Mouse (Mus musculus): ENCODE measurements around the gene Npnt. TPM values are rescaled to one million over a fixed set of nuclear protein-coding genes. Genes with fewer than 3 reads are reported as not detected.

Npnt gene
- polyA plus RNA-seq (2016; fragmentation: Nextera tagmentation; extraction: Ambion mirVana), result 11.3 and 14.5 TPM in 2 replicates

DNA sequence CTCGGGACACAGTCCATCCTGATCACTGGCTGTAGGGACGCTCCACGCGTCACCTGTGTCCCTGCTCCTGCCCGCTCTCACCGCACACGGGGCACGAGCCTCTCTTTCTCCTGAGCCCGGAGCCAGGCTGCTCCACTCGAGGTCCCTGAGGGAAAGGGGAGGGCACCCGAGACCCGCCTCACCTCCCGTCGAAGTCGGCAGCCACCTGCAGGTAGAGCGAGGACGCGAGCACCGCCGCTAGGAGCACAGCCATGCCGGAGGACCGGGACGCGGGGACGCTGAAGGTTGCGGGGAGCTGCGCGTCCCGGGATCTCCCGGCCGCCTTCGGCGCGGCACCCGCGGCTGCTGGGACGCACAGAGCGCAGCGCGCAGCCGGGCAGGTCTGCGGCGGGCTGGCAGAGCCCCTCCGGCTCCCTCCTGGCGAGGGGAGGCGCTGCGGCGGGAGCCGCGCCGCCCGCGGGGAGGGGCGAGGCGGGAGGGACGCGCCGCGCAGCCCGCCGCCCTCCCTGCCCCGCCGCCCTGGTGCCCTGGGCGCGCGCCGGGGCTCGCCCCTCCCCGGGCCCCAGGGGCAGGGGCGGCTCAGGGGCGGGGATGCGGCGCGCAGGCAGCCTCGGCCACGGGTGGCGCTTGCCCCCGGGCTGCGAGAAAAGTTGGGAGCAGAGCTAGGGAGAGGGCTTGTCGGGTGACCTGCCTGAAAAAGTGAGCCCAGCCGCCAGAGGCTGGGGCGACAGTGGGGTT lies at the start of gene Npnt:
Gene Npnt, minus strand, starts transcription at position 501 of the 738 bp plus-strand sequence.
- H3K27me3 ChIP-seq (ENCODE audit: low read depth, poor library complexity, severe bottlenecking), result peaks cover 40% of the 10 kb centered on the region
- H3K27ac ChIP-seq, result peak within 1 kb of the TSS; percentile 78
- DNase-seq (ENCODE audit: low spot score), result peak; percentile 78
- H3K36me3 ChIP-seq, result no peaks in the 10 kb centered on the region
- under 1% methylated on average over 78 of the region's 82 CpGs for WGBS
- peak within 1 kb of the TSS; percentile 82 for H3K4me3 ChIP-seq
- peaks cover 33% of the 10 kb centered on the region for H3K4me1 ChIP-seq
- H3K9me3 ChIP-seq (replicated peaks), result no peaks in the 10 kb centered on the region

GRCm38 (mm10) chr3:132996299-132996698 lies 46.2 kb upstream of the Npnt start:
- 90% methylated on average over 9 of the region's 9 CpGs for WGBS
- Histone ChIP-seq H3K4me3 (no peak overlapping the region), H3K36me3 (peaks cover 30% of the 10 kb centered on the region), H3K27ac (no peak overlapping the region), H3K27me3 (ENCODE audit: low read depth, poor library complexity, severe bottlenecking) (no peaks in the 10 kb centered on the region), H3K4me1 (no peaks in the 10 kb centered on the region), H3K9me3 (replicated peaks) (no peaks in the 10 kb centered on the region)
- DNase-seq (ENCODE audit: low spot score), result no peak

DNA sequence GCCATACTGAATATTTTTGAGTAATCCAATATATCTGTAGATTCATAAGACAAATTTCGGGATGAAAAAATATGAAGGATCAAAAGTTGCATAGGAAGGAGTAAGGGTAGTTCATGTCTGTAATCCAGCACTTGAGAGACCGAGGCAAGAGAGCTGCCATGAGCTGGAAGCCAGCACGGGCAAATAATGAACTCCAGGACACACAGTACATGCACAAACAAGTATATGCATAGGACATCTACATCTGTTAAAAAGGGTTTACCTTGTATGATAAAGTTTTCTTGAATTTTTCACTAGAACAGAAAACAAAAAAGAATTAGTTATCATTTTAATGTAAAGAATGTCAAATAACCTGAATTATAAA lies 45.8 kb upstream of the Npnt start:
- Histone ChIP-seq H3K27me3 (ENCODE audit: low read depth, poor library complexity, severe bottlenecking) (no peaks in the 10 kb centered on the region), H3K4me3 (no peak overlapping the region), H3K27ac (no peak overlapping the region), H3K36me3 (peaks cover 30% of the 10 kb centered on the region), H3K4me1 (no peaks in the 10 kb centered on the region), H3K9me3 (replicated peaks) (no peaks in the 10 kb centered on the region)
- DNase-seq (ENCODE audit: low spot score), result no peak
- 94% methylated on average over 3 of the region's 3 CpGs for whole genome bisulfite sequencing

GRCm38 (mm10) chr3:132995172-132995903 lies 45.2 kb upstream of the Npnt start:
- no peaks in the 10 kb centered on the region for H3K9me3 ChIP-seq (replicated peaks)
- H3K4me1 ChIP-seq, result no peaks in the 10 kb centered on the region
- H3K27me3 ChIP-seq (ENCODE audit: low read depth, poor library complexity, severe bottlenecking), result no peaks in the 10 kb centered on the region
- 86% methylated on average over 7 of the region's 7 CpGs for WGBS
- H3K36me3 ChIP-seq, result peaks cover 30% of the 10 kb centered on the region
- no peak overlapping the region for H3K4me3 ChIP-seq
- no peak overlapping the region for H3K27ac ChIP-seq
- DNase-seq (ENCODE audit: low spot score), result no peak

DNA sequence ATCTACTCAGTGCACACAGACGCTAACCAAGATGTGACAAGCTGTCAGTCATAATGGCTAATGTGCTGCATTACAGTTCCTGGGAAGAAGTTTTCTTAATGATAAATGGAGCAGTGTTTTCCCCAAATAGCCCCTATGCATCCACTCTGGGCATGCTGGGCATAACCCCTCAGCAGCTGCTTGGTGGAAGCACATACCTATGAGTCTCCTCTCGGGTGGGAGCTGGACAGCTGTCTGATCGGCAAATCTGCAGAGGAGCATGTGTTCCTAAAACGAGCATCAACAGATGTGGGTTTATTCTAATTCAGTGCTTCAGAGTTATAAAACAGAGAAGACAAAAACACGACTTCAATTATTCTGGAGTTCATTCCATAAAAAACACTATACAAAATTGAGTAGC lies 36.1 kb upstream of the Npnt start:
- no peak overlapping the region for H3K4me3 ChIP-seq
- 93% methylated on average over 5 of the region's 5 CpGs for WGBS

DNA sequence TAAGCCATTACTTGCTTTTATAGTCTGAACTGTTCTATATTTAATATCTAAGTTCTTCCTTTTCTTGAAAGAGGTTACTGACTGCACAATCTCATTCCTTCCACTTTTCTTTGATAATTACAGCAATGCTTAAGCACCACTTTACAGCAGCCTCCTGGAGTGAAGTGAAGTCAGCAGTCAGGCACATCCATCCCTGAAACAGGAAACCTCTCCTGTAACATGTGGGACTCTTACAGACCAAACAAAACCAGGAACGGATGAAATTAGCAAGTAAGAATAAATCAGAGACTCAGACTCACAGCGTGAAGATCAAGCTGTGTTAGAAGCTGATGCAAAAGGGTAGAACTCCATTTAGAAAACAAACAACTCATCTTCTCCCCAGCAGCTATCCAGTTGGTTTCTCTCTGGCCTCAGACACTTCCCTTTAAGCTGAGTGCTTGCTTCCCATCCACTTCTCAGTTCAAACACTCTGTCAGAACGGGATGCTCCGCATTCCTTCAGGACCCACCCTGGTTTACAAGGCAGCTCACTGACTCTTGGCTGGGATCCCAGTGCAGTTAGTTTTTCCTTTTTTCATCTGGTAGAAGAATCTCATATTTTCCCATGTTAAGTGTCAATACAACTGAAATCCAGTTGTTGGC lies 33.9 kb upstream of the Npnt start:
- WGBS, result 54% methylated on average over 4 of the region's 4 CpGs
- no peak for DNase-seq (ENCODE audit: low spot score)
- no peak overlapping the region for H3K27ac ChIP-seq
- H3K9me3 ChIP-seq (replicated peaks), result no peaks in the 10 kb centered on the region
- H3K27me3 ChIP-seq (ENCODE audit: low read depth, poor library complexity, severe bottlenecking), result no peaks in the 10 kb centered on the region
- peaks cover 49% of the 10 kb centered on the region for H3K36me3 ChIP-seq
- no peaks in the 10 kb centered on the region for H3K4me1 ChIP-seq
- H3K4me3 ChIP-seq, result no peak overlapping the region

More for the DNA sequence above, 36.1 kb upstream of the Npnt start:
- DNase-seq (ENCODE audit: low spot score), result no peak
- Histone ChIP-seq H3K4me1 (no peaks in the 10 kb centered on the region), H3K9me3 (replicated peaks) (no peaks in the 10 kb centered on the region), H3K36me3 (peaks cover 31% of the 10 kb centered on the region), H3K27ac (no peak overlapping the region), H3K27me3 (ENCODE audit: low read depth, poor library complexity, severe bottlenecking) (no peaks in the 10 kb centered on the region)

- DNase-seq (ENCODE audit: low spot score), result no peak
- 97% methylated on average over 2 of the region's 2 CpGs for WGBS
- H3K36me3 ChIP-seq, result peaks cover 40% of the 10 kb centered on the region
- no peak overlapping the region for H3K4me3 ChIP-seq
- no peaks in the 10 kb centered on the region for H3K4me1 ChIP-seq
- no peaks in the 10 kb centered on the region for H3K9me3 ChIP-seq (replicated peaks)
- H3K27me3 ChIP-seq (ENCODE audit: low read depth, poor library complexity, severe bottlenecking), result no peaks in the 10 kb centered on the region
- H3K27ac ChIP-seq, result no peak overlapping the region
Measured at GRCm38 (mm10) chr3:132981968-132982367, 31.9 kb upstream of the Npnt start.

DNA sequence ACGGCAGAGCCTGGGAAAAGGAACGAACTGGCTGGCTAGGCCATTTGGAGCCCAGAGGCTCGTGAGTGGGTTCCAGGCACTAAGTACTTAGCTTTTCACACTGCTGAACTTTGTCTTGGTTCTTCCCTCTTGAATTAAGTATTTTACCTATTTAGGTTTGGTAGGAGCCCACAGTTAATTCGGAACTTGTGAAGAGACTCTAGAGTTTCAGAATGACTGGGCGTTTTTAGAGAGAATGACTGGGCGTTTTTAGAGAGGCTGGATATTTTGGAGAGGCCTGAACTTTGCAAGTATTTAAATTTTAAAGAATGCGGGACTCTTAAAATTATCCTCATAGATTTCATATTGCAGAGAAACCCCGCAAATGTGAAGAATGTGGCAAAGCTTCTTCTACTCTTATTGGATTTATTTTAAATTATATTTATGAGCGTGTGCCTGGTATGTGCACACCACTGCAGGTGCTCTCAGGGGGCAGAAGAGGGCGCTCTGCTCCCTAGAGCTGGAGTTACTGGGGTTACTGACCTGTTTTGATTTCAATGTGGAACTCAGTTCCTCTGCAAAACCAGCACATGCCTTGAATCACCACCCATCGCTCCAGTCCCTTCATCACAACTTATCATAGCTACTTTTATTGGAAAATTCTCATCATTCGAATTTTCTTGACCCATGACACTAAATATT lies 29.8 kb upstream of the Npnt start:
- Histone ChIP-seq H3K27me3 (ENCODE audit: low read depth, poor library complexity, severe bottlenecking) (no peaks in the 10 kb centered on the region), H3K4me1 (no peaks in the 10 kb centered on the region), H3K9me3 (replicated peaks) (no peaks in the 10 kb centered on the region), H3K27ac (no peak overlapping the region), H3K4me3 (no peak overlapping the region), H3K36me3 (peaks cover 28% of the 10 kb centered on the region)
- 91% methylated on average over 12 of the region's 12 CpGs for WGBS
- no peak for DNase-seq (ENCODE audit: low spot score)

DNA sequence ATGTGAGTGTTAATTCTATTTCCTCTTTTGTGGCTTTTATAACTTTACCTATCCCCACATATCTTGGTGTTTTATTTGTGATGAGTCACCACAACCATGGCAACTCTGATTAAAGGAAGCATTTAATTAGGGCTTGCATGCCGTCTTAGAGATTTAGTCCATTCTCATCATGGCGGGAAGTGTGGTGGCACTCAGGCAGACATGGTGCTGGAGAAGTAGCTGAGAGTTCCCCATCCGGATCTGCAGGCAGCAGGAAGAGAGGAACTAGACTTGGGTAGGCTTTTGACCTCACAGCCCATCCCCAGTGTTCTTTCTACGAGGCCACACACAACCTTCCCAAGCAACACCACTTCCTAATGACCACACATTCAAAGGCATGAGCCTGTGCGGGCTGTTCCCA lies 16.2 kb upstream of the Npnt start:
- no peaks in the 10 kb centered on the region for H3K4me1 ChIP-seq
- H3K27ac ChIP-seq, result no peak overlapping the region
- H3K4me3 ChIP-seq, result no peak overlapping the region
- H3K36me3 ChIP-seq, result no peaks in the 10 kb centered on the region
- no peaks in the 10 kb centered on the region for H3K9me3 ChIP-seq (replicated peaks)
- no peaks in the 10 kb centered on the region for H3K27me3 ChIP-seq (ENCODE audit: low read depth, poor library complexity, severe bottlenecking)
- DNase-seq (ENCODE audit: low spot score), result no peak
- WGBS, result 76% methylated on average over 5 of the region's 5 CpGs

- Histone ChIP-seq H3K4me3 (no peak overlapping the region), H3K36me3 (no peaks in the 10 kb centered on the region), H3K9me3 (replicated peaks) (no peaks in the 10 kb centered on the region), H3K4me1 (no peaks in the 10 kb centered on the region), H3K27ac (no peak overlapping the region), H3K27me3 (ENCODE audit: low read depth, poor library complexity, severe bottlenecking) (no peaks in the 10 kb centered on the region)
- WGBS, result 78% methylated on average over 9 of the region's 9 CpGs
- DNase-seq (ENCODE audit: low spot score), result no peak
Measured at GRCm38 (mm10) chr3:132964715-132965507, 14.8 kb upstream of the Npnt start.

DNA sequence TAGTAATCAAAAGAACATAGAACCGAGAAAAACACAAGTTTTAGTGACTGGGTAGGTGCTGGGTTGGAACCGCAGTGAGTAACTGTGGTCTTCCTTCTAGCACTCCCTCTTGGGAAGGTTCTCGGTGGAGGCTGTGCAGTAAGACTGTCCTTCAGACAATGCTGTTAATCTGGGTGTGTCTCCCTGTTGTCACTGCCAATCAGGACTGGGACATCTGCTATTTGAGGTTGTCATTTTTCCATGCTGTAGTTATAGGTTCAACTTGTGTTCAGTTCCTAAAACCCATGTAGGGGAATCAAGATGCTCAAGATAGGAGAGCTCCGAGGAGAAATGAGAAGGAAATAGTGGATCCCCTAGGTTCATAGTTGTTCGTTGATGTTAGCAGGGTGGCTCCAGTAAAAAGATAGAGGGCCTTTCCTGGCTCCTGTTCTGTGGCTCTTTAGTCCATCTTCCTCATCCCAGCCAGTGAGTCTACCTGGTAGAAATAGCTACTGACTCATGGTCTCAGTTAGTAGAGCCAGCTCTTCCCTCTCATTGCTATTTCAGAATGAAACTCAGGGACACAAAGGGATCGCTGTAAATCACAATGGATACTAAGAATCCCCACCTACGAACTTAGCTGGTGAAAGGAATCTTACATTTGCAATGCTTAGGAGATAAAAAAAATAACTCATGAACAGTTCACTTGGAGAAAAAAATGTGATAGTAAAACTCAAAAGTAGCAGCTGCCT lies 12.7 kb upstream of the Npnt start:
- WGBS, result 85% methylated on average over 7 of the region's 7 CpGs
- no peak for DNase-seq (ENCODE audit: low spot score)
- no peaks in the 10 kb centered on the region for H3K36me3 ChIP-seq
- H3K9me3 ChIP-seq (replicated peaks), result no peaks in the 10 kb centered on the region
- H3K27me3 ChIP-seq (ENCODE audit: low read depth, poor library complexity, severe bottlenecking), result no peaks in the 10 kb centered on the region
- H3K4me3 ChIP-seq, result no peak overlapping the region
- H3K27ac ChIP-seq, result no peak overlapping the region
- no peaks in the 10 kb centered on the region for H3K4me1 ChIP-seq

DNA sequence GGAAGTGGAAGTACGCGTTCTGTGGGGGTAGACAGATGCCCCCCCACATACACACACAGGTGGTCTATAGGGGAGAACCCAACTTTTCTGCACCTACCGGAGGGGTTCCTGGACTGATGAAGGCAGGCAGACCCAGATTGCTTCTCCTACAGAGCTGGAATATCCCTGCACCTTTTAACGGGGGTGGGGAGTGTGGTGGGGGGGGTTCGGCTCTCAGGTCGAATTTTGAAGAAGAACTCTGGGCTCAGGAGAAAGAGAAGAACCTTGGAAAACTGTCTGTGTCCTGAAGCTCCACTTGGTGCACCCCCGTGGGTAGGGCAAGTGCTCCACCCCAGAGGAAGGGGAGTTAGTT lies 414 bp upstream of the Npnt start:
- H3K4me3 ChIP-seq, result peak overlapping the region; percentile 82
- DNase-seq (ENCODE audit: low spot score), result no peak
- peaks cover 40% of the 10 kb centered on the region for H3K27me3 ChIP-seq (ENCODE audit: low read depth, poor library complexity, severe bottlenecking)
- H3K27ac ChIP-seq, result peak overlapping the region; percentile 78
- no peaks in the 10 kb centered on the region for H3K9me3 ChIP-seq (replicated peaks)
- H3K36me3 ChIP-seq, result no peaks in the 10 kb centered on the region
- 8% methylated on average over 7 of the region's 7 CpGs for WGBS
- H3K4me1 ChIP-seq, result peaks cover 28% of the 10 kb centered on the region
